Mouse (Mus musculus): ENCODE results near the gene Abraxas1. TPM values are rescaled to one million over a fixed set of nuclear protein-coding genes. Genes with fewer than 3 reads are reported as not detected.

Gene Abraxas1
- total and polyA plus RNA-seq, 2 experiments from 2014 or later, result 5.2 to 10.3 TPM

GRCm38 (mm10) chr5:100860417-100861053 is 39.8 kb upstream of the Abraxas1 start:
- Histone ChIP-seq H3K36me3 (ENCODE audit: insufficient read depth) (no peaks in the 10 kb centered on the region), H3K4me2 (ENCODE audit: low read depth) (no peak overlapping the region), H3K4me1 (ENCODE audit: insufficient read depth) (no peaks in the 10 kb centered on the region), H3K9me3 (ENCODE audit: low read length) (no peaks in the 10 kb centered on the region), H3K9ac (no peak overlapping the region), H3K27me3 (ENCODE audit: insufficient read depth, low read length) (no peaks in the 10 kb centered on the region), H3K4me3 (ENCODE audit: low read depth, low read length) (no peak overlapping the region), H3K27ac (ENCODE audit: low read depth, low read length) (no peak overlapping the region)
- TF ChIP-seq CTCF (IDR thresholded peaks at IDR 0.05; ENCODE audit: low read depth), result no peak
- 76% methylated on average over 12 of the region's 12 CpGs for WGBS
- ATAC-seq (no peak), DNase-seq (no peak)

DNA sequence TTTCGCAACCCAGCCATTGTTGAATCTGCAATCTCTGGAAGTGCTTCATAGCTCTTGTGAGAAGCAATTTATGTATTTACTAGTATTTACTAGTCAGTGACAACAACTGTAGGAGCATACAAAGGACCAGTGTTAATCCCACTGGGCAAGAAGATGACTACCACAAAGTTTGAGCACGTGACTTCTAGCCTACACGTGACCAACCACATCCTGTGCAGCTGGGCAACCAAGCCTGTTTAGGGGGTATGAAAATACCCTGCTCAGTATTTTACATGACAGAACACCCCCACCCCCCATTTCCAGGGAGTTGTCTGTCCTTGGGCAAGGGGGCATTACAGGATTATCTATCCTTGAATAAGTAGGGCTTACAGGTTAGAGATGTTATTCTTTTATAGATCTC is 35.8 kb upstream of the Abraxas1 start:
- H3K4me2 ChIP-seq (ENCODE audit: low read depth), result no peak overlapping the region
- no peaks in the 10 kb centered on the region for H3K36me3 ChIP-seq (ENCODE audit: insufficient read depth)
- H3K9me3 ChIP-seq (ENCODE audit: low read length), result no peaks in the 10 kb centered on the region
- 91% methylated on average over 3 of the region's 3 CpGs for WGBS
- no peak overlapping the region for H3K9ac ChIP-seq
- no peak for TF ChIP-seq CTCF (IDR thresholded peaks at IDR 0.05; ENCODE audit: low read depth)
- no peaks in the 10 kb centered on the region for H3K27me3 ChIP-seq (ENCODE audit: insufficient read depth, low read length)
- H3K4me3 ChIP-seq (ENCODE audit: low read depth, low read length), result no peak overlapping the region
- H3K27ac ChIP-seq (ENCODE audit: low read depth, low read length), result no peak overlapping the region
- ATAC-seq (no peak), DNase-seq (no peak)
- no peaks in the 10 kb centered on the region for H3K4me1 ChIP-seq (ENCODE audit: insufficient read depth)

DNA sequence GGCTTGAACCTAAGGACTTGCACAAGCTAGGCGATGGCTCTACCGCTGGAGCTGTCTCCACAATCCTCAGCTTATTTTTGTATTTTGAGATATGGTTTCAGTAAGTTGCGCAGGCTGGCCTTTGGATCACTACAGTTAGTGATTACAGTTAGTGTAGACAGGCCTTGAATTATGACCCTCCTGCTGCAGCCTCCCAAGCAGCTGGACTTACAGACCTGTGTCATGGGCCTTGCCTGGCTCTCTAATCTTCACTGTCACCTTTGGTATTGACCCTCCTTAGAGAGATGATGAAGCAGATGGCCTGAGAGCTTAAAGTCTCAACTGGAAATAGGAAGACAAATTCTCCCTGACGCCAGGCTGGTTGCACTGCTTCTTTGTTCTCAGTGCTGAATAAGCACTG is 33.2 kb upstream of the Abraxas1 start:
- ATAC-seq (no peak), DNase-seq (no peak)
- Histone ChIP-seq H3K27me3 (ENCODE audit: insufficient read depth, low read length) (no peaks in the 10 kb centered on the region), H3K9ac (no peak overlapping the region), H3K4me3 (ENCODE audit: low read depth, low read length) (no peak overlapping the region), H3K36me3 (ENCODE audit: insufficient read depth) (no peaks in the 10 kb centered on the region), H3K27ac (ENCODE audit: low read depth, low read length) (no peak overlapping the region), H3K4me2 (ENCODE audit: low read depth) (no peak overlapping the region), H3K4me1 (ENCODE audit: insufficient read depth) (no peaks in the 10 kb centered on the region), H3K9me3 (ENCODE audit: low read length) (no peaks in the 10 kb centered on the region)
- TF ChIP-seq CTCF (IDR thresholded peaks at IDR 0.05; ENCODE audit: low read depth), result no peak
- 88% methylated on average over 4 of the region's 4 CpGs for WGBS

DNA sequence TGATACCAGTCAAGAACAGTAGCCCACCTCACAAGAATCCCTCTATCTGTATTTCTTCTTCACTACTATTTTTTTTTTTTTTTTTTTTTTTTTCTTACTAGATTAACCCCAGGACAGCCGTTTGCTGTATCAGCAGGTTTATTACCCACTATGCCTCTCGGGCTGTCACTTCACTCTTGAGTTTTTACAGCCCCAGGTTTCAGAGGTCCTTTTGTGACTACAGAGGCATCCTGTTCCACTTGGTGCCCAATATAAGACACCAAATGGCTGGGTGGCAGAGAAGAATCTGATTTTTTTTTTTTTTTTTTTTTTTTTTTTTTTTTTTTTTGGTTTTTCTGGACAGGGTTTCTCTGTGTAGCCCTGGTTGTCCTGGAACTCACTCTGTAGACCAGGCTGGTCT is 26.4 kb upstream of the Abraxas1 start:
- no peak for DNase-seq
- Histone ChIP-seq H3K4me1 (ENCODE audit: insufficient read depth) (no peaks in the 10 kb centered on the region), H3K4me3 (ENCODE audit: low read depth, low read length) (peak overlapping the region; percentile 60), H3K27me3 (ENCODE audit: insufficient read depth, low read length) (peaks cover 29% of the 10 kb centered on the region), H3K36me3 (ENCODE audit: insufficient read depth) (no peaks in the 10 kb centered on the region), H3K27ac (ENCODE audit: low read depth, low read length) (no peak overlapping the region), H3K4me2 (ENCODE audit: low read depth) (peak overlapping the region; percentile 98), H3K9ac (no peak overlapping the region), H3K9me3 (ENCODE audit: low read length) (no peaks in the 10 kb centered on the region)
- no peak for TF ChIP-seq CTCF (IDR thresholded peaks at IDR 0.05; ENCODE audit: low read depth)
- 23% methylated on average over 2 of the region's 2 CpGs for WGBS
- ATAC-seq, result no peak

DNA sequence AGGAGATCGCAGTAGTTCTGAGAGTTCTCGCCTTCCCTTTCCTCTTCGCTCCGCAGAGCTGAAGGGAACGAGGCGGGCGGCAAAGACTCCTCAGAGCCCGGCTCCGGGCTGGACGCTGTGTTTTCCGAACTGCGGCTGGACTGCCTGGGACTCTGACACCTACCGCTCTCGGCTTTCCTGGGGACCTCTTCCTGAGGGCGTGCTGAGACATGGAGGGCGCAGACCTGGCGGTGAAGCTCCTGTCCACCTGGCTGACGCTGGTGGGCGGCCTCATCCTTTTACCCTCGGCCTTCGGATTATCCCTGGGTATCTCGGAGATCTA is 25.8 kb upstream of the Abraxas1 start:
- no peak for TF ChIP-seq CTCF (IDR thresholded peaks at IDR 0.05; ENCODE audit: low read depth)
- no peak for DNase-seq
- Histone ChIP-seq H3K27ac (ENCODE audit: low read depth, low read length) (no peak overlapping the region), H3K4me1 (ENCODE audit: insufficient read depth) (no peaks in the 10 kb centered on the region), H3K36me3 (ENCODE audit: insufficient read depth) (no peaks in the 10 kb centered on the region), H3K4me2 (ENCODE audit: low read depth) (peak overlapping the region; percentile 98), H3K4me3 (ENCODE audit: low read depth, low read length) (peak overlapping the region; percentile 60), H3K9me3 (ENCODE audit: low read length) (no peaks in the 10 kb centered on the region), H3K9ac (peak overlapping the region; percentile 53), H3K27me3 (ENCODE audit: insufficient read depth, low read length) (peaks cover 29% of the 10 kb centered on the region)
- WGBS, result 2% methylated on average over 22 of the region's 22 CpGs
- ATAC-seq, result no peak

DNA sequence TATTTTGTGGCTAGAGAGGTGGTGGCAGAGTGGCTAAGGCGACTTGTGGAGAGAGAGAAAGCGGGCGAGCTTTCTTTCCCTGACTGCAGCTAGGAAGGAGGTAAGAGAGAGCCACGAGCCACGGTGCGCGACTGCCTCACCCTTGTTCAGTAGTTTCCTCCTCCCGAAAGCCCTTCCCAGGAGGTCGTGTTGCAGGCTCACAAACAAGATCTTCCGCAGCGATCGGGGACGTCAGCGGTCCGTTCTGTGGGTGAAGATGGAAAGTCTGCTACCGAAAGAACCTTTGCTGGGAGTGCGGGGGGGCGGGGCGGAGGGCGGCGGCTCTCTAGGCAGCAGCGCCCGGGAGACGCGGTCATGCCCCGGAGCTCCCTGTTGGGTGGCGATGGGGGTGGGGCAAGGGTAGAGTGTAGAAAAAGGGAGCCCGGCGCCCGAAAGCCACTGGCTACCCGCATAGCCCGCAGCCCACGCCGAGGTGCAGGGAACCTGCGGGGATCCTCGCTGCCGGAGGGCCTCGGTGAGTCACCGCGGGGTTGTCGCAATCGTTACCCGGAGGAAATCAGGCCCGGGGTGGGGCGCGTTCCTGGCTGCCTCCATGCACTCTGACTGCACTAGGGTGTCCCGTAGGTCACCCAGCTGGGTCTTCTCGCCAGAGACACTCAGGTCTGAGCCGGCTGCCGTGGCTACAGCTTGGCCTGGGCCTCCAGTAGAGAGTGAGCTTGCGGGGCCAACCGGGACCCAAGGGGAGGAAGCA is 25.3 kb upstream of the Abraxas1 start:
- H3K27me3 ChIP-seq (ENCODE audit: insufficient read depth, low read length), result peaks cover 29% of the 10 kb centered on the region
- H3K4me3 ChIP-seq (ENCODE audit: low read depth, low read length), result peak overlapping the region; percentile 60
- peak; percentile 72 for ATAC-seq
- H3K27ac ChIP-seq (ENCODE audit: low read depth, low read length), result no peak overlapping the region
- peak overlapping the region; percentile 98 for H3K4me2 ChIP-seq (ENCODE audit: low read depth)
- no peaks in the 10 kb centered on the region for H3K36me3 ChIP-seq (ENCODE audit: insufficient read depth)
- H3K4me1 ChIP-seq (ENCODE audit: insufficient read depth), result no peaks in the 10 kb centered on the region
- TF ChIP-seq CTCF (IDR thresholded peaks at IDR 0.05; ENCODE audit: low read depth), result no peak
- H3K9me3 ChIP-seq (ENCODE audit: low read length), result no peaks in the 10 kb centered on the region
- H3K9ac ChIP-seq, result peak overlapping the region; percentile 53
- DNase-seq, result peak; percentile 42
- WGBS, result 2% methylated on average over 52 of the region's 52 CpGs

GRCm38 (mm10) chr5:100845485-100845847 is 24.7 kb upstream of the Abraxas1 start, which contains the start of gene Gpat3:
Gene Gpat3 (plus strand): TSS chr5:100845713.
- Histone ChIP-seq H3K36me3 (ENCODE audit: insufficient read depth) (no peaks in the 10 kb centered on the region), H3K27me3 (ENCODE audit: insufficient read depth, low read length) (peaks cover 29% of the 10 kb centered on the region), H3K9me3 (ENCODE audit: low read length) (no peaks in the 10 kb centered on the region), H3K9ac (peak within 1 kb of the TSS; percentile 53), H3K4me2 (ENCODE audit: low read depth) (peak within 1 kb of the TSS; percentile 98), H3K4me1 (ENCODE audit: insufficient read depth) (no peaks in the 10 kb centered on the region), H3K4me3 (ENCODE audit: low read depth, low read length) (peak within 1 kb of the TSS; percentile 60), H3K27ac (ENCODE audit: low read depth, low read length) (no peak within 1 kb of the TSS)
- ATAC-seq (no peak), DNase-seq (peak; percentile 14)
- WGBS, result 2% methylated on average over 16 of the region's 16 CpGs
- TF ChIP-seq CTCF (IDR thresholded peaks at IDR 0.05; ENCODE audit: low read depth), result no peak

Data from forebrain, postnatal 0 days (tissue).